Mouse (Mus musculus) urinary bladder, postnatal 14 days (tissue): Measurements from ENCODE around the gene Ankrd33b.

Source experiments
- DNase-seq: peaks from one replicate; pipeline ENCODE4 v3.0.0; 2021; ENCODE audit warnings: low spot score

Ankrd33b gene

DNA sequence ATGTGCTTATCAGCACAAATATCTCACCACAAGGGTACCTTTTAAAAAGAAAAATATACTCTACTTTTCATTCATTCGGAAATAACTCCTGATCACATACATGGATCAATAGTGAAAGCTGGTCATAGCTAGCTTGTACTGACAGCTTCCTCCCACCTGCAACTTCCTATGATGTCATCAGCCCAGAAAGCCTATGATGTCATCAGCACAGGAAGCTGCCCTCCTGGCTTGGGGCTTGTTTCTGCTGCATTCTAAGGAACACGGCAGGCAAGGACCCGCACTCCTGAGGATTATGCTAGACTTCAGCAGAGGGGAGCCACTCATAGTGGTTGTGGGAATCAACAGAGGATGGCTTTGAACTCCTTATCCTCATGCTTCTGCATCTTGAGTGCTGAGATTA lies 63.2 kb downstream of the Ankrd33b start:
- DNase-seq: no peak

DNA sequence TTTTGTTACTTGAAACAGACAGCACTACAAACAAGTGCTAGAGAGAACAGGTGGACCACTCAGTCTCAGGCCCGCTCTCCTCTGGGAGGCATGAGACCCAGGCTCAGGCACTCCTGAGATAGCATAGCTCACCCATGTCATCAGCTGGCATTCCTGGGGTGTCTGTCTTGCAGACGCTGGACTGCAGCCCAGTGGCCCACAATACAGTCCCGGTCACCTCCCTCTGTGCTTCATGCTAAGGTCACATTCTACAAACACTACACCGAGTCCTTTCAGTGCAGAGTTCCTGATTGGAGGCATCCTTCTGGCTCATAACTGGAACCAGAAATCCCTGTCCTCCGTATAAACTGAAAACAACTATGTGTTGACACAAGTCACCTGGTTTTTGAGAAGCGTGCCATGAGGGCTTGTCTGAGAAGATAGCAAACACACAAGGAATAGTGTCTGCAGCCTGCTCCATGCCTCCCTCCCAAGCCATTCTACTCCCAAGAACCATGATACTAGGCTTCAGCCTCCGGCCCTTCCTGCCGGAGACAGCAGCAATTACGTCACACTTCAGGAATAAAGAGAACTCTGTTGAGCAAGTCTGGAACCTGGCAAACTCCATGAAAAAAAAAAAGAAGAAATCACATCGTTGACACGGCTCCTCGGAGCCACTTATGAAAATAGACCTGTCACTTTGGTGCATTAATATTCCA lies 65.1 kb downstream of the Ankrd33b start:
- DNase-seq: peak; percentile 16

DNA sequence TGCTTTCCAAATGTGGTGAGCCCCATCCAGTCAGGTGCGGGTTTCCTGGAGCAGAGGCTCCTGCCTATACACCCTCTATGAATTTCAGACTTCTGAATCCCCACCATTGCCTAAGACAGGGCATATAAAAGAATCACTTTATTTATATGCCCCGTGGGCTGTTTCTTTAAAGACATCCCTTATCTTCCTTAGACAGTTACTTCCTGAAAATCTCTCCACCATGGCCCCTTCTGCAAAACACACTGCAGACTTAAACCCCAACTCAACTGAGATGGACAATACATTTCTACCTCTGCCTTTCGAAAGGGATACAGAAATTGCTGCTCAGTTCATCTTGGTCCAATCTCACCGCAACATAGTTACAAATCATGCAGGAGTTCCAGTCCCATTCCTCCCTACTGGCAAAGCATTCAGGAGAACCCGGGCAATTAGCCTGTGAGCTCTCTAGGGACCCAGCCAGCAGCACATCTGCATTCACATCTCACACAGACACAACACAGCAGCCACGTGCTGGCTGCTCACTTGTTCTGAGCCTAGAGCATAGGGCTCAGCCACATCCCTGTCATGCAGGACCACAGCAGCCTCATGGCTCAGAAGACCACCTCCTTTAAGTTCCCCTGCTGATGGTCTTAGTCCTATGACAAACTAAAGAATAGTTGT lies 68.1 kb downstream of the Ankrd33b start:
- DNase-seq: no peak

DNA sequence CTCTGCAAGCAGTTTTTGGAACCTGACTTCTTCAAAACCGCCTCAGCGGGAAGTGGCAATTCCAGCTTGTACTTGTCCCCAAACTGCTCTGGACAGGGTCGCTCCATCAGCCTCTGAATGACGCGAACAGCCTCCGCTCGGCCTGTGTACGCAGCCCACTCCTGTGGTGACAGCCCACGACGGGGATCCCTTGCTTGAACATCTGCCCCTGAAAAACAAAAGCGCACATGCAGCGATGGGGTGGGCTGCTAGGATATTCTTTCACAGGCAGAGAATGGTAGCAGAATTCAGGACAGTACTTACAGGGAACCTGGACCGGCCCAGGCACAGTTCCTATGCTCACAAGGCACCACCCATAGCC lies 69.8 kb downstream of the Ankrd33b start:
- no peak for DNase-seq

DNA sequence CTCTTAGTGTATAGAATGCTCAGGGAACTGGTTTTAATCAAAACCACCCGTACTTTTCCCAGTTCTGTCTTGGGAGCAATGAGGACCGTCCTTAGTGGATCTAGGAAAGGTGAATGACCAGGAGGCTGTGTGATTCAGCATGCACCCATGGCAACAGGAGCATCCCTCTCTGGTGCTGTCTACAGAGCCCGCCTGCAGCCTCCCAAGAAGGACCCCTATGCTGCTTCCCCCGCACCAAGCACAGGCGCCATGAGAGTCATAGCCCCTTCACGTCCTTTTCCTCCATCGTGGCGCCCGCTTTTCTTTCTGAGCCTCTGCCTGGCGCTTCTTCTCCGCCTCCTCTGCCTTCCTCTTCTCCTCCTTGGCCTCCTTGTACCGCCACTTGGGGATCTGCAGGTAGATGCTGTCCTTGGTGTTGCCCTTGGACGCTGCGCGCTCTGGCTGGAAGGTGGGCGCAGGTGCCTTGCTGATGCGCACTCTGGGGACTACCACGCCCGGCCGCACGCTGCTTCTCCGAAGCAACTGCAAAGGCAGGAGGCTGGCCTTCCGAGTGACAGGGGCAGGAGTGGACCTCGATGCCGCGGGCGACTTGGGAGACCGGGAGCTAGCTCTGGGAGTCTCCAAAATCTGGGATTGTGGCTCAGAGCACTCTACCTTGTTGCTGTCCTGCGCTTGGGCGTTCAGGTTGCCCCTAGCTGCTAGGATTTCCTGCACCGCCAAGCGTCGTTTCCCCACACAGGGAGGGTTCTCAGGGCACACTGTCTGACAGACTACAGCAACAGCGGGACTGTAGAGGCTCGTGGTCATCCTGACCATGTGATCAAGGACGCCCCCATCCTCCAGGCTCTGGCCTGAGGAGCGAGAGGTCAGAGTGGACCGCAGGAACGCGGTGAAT lies 70.4 kb downstream of the Ankrd33b start:
- no peak for DNase-seq

DNA sequence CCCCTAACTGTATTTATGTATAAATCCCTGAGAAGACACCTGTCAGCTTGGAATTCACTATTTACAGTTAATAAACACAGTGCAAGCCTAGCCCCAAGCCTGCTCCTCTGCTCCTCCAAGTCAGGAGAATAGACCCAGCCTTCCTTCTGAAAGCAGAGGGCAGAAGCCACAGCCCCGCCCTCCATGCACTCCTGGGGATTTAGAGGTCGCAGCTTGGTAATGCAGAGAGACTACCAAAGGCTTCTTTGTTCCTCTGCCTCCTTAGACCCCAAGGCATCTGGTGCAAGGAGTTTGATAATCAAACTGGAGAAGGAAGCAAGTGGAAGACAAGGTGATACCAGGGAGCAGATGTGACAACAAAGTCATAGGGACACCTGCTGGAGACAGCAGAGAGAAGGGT lies 73.2 kb downstream of the Ankrd33b start:
- DNase-seq: no peak

DNA sequence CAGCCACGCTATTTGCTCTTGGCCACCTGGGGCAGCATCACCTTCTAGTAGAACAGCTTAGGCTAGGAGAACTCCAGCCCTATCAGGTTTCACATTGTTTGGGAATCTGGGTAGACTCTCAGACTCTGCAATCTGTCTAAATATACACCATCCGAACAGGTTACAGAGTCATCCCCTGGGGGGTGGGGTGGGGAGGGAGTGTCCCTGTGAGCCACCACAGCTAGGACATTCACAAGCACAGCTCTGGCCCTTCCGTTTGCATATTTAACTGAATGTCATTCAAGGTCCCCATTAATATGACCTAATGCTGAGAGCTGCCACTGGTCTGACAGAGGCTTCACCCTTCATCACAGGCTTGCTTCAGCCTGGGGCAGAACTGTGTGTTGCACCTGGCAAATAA lies 74.9 kb downstream of the Ankrd33b start:
- DNase-seq: no peak

DNA sequence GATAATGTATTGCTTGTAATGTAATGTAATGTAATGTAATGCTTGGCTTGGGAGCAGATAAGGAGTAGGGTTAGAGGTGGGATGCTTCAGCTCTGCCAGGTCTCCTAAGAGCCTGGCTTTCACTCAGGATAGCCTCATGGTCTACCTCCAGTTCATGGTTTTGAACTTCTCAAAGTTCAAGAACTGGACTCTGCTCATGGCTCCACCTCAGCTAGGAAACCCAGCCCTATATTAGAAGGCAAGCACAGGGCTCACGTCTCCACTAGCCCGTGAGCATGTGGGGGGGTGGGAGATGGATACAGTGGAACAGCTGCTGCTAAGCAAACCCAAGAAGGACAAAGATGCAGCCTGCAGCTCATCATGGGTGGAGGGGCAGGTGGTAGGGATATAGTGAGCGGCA lies 81.8 kb downstream of the Ankrd33b start:
- DNase-seq: no peak

DNA sequence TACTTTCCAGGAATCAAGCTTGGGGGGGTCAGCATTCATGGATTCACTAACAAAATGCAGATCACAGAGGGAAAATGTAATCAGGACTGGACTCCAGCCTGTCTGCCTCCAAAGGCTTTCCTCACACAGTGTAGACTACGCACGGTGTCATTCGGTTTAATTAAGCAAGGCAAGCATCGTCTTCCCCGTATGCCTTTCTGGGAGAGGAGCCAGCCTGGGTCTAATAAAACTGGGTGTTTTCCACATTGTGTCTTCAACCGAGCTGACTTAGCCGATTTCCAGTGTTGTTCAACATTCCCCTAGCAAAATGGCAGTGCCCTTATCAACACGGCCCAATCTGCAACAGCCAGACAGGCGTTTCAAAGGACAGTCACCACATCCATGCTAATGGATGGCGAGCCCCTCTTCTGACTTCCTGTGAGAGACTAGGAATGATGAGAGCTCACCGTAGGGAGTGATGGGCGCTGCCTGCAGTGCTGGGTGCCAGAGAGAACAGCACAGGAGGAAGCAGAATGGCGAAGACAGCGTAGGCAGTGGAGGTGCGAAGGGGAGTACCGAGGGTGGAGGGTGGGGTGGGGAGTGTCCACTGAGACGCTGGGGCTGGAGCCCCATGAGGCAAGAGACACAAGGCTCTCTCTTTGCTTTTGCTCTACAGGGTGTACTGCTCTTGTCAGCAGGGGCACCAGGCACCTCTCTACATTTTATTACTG lies 82.4 kb downstream of the Ankrd33b start:
- DNase-seq: peak; percentile 59

DNA sequence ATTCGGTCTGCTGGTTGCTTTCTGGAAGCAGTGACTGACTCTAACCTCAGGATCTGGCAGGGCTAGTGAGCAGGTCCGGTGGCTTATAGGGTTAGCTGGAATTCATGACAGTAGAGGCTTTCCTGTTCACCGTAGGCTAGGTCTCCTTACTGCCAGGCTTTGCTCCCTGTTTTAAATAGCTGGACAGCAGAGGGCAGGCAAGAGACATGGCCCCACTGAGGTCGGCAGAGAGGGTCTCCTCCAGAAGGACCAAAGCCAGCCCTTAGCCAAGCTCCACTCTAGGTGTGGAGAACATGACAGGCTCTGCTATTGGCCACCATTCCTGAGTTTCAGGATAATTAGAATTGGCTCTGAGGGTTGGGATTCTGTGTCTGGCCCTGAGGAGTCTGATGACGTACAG lies 83.4 kb downstream of the Ankrd33b start:
- no peak for DNase-seq

DNA sequence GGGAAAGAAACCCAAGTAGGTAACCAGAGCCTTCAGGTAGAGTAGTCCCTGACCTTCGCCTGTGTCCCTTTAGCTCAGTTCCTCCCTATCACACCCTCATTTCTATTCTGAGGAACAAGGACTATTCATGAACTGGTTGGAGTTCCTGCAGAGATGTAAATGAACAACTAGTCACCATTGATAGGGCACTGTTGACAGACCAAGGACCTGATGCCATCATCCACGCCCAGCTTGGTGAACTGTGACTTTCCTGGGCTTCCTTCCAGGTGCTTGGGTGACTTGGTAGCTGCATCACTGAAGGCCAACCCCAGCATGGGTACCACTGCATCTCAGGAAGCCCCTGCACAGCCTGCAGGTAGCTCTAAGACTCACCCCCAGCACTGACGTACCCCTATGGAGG lies 85.2 kb downstream of the Ankrd33b start:
- DNase-seq: no peak

DNA sequence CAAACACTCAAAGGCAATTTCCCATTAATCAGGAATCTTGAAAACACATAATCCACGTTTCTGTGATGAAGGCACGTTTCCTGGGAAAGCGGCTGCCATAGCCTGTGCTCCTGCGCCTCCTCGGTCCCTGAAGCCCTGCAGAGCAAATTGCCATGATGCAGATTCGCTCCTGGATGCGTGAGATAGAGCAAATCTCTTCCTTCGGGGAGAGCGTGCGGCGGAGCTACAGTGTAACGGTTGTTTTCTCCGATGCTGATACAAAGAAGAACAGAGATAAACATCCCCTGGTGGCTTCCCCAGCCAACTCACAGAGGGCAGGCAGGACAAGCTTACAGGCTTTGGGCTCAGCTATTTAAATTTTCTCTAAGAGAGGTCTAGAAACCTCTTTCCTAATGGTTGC lies 85.7 kb downstream of the Ankrd33b start:
- DNase-seq: no peak

DNA sequence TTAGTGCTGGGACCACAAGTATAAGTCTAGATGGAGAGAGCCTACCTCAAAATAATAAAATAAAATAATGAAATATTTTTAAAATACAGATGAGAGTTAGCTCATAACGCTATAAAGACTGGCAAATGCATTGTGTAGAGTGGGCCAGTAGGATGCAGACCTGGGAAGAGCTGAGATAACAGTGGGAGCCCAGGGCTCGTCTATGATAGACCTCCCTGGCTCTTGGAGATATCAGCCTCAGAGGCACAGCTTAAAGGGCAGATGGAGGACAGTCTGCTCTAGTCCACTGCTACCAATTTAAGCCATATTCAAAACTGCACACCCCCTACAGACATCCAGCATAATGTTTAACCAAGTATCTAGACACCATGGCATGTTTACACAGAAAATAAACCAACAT lies 86.8 kb downstream of the Ankrd33b start:
- DNase-seq: no peak

DNA sequence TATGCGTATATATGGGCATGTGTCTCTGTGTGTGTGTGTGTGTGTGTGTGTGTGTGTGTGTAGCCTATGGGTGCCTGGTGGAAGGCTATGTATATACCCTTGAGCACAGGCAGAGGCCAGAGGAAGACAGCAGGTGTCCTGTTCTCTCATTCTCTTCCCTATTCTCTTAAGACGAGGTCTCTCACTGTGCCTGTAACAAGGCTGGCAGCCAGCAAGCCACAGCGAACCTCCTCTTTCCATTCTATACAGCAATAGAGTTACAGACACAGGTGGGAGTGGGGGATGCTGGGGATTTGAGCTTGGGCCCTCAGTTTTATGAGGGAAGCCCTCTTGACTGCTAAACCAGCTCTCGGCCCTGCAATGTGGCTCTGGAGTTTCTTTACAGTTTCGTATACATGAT lies 87.5 kb downstream of the Ankrd33b start:
- no peak for DNase-seq

DNA sequence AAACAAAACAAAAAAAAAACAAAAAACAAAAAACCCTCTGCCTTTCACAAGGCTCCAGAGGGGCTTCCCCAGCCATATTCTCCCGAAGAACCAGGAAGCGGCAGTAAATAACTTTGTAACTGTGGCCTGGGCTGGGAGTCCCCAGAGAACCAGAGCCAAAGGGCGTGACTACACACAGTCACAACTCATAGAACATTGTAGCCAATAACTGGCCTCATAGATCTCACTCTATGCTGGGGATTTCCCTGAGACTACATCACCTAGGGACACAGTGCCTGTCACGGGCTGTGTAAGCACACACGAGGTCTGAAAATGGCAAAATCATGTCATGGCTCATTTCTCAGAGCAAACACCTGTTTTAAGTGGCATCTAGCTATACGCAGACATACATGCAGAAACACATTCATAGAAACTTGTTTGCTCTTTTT lies 87.9 kb downstream of the Ankrd33b start:
- DNase-seq: no peak

DNA sequence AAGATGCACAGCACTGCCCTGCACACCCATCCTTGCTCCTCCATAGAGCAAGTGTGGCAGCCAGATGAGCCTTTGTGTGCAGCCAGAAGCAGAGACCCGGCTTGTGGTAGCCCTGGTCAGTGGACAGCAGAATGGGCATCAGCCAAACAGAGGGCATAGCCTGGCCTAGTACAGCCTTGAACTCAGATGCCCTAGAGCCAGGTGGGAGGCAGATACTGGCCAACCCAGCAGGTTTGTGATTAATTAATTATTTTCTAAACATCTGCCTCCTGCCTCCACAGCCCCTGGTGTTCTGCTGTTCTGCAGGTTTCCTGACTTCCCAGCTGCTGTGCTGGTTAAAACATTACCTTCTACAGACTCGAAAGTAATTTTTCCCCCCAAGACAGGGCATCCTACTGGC lies 88.4 kb downstream of the Ankrd33b start:
- DNase-seq: no peak

DNA sequence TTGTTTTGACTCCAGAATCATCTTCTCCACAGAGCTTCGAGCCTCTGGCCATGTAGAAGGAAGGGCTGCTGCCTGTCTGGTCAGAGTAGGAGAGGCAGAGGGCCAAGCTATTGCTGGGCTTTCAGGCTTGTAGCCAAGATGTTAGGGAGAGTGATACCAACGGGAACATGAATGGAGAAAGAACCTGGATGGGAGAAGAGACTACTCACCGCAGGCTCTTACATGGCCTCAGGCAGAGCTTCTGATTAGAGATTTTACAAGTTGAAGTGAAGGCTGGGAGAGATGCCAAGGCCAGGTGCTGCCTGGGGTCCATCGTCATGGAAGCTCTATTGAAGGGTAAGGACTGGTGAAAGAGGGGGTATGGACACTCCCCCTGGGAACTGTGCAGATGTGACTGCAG lies 89.4 kb downstream of the Ankrd33b start:
- DNase-seq: no peak

DNA sequence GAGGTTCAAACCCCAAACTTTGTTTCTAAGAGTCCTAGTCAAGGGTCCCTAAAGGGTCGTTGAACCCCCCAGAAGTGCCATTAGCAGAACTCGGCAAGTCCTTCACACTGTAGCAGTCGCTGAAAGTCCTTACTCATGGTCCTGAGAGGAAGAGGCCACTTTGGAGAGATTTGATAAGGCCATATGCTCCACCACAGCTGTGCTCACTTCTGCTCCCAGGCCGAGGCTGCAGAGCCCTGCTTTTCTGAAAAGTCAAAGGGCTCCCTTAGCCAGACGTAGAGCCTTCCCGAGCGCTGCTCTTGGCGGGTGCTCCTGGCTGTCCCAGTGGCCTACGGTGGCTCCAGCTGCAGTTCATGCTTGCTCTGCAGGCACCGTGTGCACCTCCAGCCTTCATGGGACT lies 94.0 kb downstream of the Ankrd33b start:
- DNase-seq: no peak

DNA sequence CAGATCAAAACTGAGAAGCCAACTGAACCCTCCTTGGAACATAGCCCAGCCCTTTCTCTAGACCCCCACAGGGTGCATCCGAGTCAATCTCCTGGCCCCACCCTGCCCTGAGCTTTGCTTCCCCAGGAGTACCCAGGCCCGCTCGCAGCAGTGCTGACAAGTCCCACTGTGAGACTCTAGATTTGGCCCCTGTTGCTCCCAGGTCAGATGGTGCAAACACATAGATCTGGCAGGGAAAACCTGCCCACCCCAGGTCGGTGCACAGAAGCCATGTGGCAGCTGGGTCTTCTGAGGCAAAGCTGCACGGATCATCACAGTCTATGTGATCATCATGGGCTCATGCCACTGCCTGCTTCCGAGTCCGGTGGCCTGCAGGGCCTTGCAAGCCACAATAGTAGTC lies 94.8 kb downstream of the Ankrd33b start:
- no peak for DNase-seq

DNA sequence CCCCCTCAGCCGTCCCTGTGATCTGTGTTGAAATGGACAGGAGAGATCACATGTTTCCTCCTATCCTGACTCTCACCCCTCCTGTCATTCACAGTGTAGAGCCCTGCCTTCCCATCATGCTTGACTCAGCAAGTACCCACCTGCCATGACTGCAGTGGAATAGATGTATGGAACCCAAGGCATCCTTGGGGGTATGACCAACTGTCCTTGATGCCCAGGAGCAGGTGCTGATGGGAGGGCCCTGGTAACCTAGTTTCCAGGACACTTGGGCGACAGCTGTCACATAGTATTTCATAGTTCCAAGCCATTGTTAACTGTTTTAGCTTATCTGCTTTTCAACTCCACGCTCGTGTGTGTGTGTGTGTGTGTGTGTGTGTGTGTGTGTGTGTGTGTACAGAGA lies 98.0 kb downstream of the Ankrd33b start:
- DNase-seq: no peak

DNA sequence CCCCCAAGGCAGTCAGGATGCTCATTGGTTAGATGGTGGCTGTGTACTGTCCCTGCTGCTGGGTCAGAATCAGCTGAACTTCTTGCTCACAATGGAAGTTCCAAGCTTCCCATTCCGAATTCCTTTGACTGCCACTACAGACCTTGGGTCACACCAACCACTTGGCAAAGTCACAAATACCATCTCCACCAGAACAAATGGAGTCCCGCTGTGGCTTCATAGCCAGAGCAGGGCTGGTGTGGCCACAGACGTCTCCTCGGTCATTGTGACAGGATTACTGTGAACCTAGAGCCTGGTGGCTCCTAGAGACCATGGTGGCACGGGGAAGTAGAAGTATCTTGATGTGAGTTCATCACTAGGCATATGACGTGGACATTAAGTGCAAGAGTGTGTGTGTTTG lies 99.4 kb downstream of the Ankrd33b start:
- no peak for DNase-seq

DNA sequence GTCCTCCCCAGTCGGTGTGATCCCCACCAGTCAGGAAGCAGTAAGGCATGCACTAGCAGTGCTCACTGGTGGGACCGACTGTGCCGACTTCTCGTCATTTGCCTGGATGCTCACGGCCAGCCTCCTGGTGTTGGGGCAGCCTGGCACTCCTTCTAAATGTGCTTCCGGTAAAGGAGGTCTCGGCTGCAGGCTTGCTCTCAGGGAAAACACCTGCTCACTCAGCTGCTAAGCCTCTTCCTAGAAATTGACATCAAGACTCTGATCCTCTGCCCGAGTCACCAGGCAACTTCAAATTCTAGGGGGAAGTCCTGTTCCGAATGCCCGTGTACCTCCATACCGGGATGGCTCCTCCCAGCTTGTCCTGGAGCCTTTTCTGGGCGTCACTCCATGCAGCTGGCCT lies 101.7 kb downstream of the Ankrd33b start:
- DNase-seq: no peak

DNA sequence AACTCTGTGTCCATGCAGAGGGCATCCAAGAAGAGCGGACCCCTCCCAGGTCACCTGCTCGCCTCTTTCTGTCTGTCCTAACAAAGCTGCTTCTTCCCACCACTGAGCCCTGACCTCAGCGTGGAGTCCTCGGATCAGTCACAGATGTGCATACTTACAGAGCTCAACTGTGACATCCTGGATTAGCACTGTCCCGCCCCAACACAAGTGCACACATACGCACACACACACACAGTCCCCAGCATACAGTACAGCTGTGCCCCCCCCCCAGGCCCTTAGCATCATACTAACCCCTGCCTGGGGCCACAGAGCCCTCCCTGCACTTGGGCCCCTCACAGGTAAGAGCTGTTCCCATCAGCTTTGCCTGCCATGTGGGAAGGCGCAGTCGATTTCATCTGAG lies 102.1 kb downstream of the Ankrd33b start:
- no peak for DNase-seq
